Mouse (Mus musculus): ENCODE data around the gene Vmn1r71. TPM values are rescaled to one million over a fixed set of nuclear protein-coding genes. Genes with fewer than 3 reads are reported as not detected.
"Not testable (repeated sequence)": the region's sequence is repeated elsewhere in the genome, so short reads cannot be mapped to it uniquely, and the experiment has no call there.

Gene Vmn1r71
- total RNA-seq (2021) = not detected

DNA sequence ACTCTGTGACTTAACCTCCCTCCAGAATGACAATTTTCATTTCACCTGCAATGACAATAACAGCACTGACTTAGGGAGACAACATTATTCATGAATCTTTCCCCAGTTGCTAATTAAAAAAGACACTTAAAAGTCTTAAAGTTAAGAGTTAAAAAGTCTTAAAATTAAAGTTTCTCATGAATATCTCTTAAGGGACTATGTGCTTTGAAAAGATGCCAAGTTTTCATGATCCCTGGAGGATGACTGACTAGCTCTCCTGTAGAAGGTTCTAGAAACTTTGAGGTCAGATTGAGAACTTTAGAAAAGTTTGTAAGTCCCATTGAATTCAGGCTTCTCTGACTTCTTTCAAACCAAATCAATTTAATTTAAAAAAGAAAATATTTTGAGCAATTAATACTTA, at the start of gene Vmn1r71:
Gene Vmn1r71, minus strand, starts transcription at position 101 of the 400 bp plus-strand sequence.
- intact Hi-C loops (cut with DNase I) = no loop called here
- DNase-seq (ENCODE audit: low spot score in 2 of 2) = no peak

DNA sequence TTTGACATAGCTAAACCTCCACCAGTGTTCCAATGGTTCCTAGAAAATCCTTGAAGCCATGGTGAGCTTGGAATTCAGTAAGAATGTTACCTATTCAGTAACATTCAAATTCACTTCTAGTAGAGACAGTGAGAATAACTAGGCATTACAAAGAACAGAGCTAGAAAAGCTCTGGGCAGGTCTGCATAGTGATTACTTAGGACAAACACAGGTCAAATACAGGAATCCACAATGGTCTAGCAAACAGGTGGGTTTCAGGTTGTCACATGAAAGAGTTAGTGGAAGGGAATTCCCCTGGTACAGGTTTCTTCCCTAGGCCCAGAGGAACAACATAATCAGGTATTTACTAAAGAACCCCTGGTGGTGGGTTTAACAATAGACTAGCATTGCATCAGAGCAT, 3.4 kb upstream of the Vmn1r71 start:
- intact Hi-C loops (cut with DNase I); DNase-seq (ENCODE audit: low spot score in 2 of 2): not testable (repeated sequence)

Other genes with a start within 250 kb of the Vmn1r71 start
- gene Vmn1r68, start 195.9 kb downstream of the Vmn1r71 start, total RNA-seq (2021) = not detected
- gene Vmn1r69, start 140.7 kb downstream of the Vmn1r71 start, total RNA-seq (2021) = not detected
- not detected for gene Vmn1r70, start 122.8 kb downstream of the Vmn1r71 start, total RNA-seq (2021)
- gene Nlrp4b, start 66.6 kb downstream of the Vmn1r71 start, total RNA-seq (2021) = not detected
- gene Zscan4b, start 150.7 kb upstream of the Vmn1r71 start, total RNA-seq (2021) = not detected